Mouse (Mus musculus) E14TG2a.4 (cell line): ENCODE measurements around the gene Abcg5.

Experiments
- CTCF ChIP-seq: conservative IDR thresholded peaks from 2 replicates; pipeline ENCODE4 v1.5.1; 2014; ENCODE audit warnings: low read length
- NANOG ChIP-seq: IDR thresholded peaks from 2 replicates; pipeline ENCODE4 v1.6.1; 2014; ENCODE audit warnings: borderline replicate concordance, low read length, mixed read lengths

DNA sequence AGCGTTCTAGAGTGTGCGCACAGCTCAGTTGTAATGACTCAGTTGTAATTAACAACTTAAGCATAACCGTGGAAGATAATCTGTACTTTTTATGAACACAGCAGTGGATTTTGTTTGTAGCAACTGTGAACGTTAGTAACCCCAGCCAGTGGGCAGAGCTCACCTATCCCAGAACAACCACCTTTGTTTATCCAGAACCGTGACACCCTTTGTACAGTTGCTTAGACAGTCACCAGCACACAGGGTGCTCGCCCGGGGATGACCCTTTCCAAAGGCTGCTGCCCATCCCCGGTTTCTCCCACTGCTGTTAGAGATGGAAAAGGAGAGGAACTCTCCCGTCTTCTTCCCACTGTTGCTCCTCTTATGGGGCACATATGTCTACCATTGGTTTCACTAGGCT lies 29.3 kb downstream of the Abcg5 start:
- TF ChIP-seq CTCF = no peak
- TF ChIP-seq NANOG = no peak
